Mouse (Mus musculus) left cerebral cortex, adult 9 months (tissue): ENCODE data around the gene Vmn2r121.

Source experiments
- DNase-seq, 2 experiments: peaks; one replicate each; pipeline ENCODE4 v3.0.0; 2022; ENCODE audit warnings: low spot score in 2 of 2

Vmn2r121 gene

GRCm38 (mm10) chrX:124135852-124136251 is at the start of gene Vmn2r121:
Vmn2r121 (minus strand) TSS chrX:124135952.
- DNase-seq = no peak
